Mouse (Mus musculus) hematopoietic stem cell, adult 5-6 weeks (primary cell): ENCODE results near the gene Cactin. TPM values are rescaled to one million over a fixed set of nuclear protein-coding genes. Genes with fewer than 3 reads are reported as not detected.
A peak's percentile ranks its signal among the peaks of the same experiment; 100 is the strongest.

Experiments
- ATAC-seq, 2 experiments: fragments of 125-278 bp in 1 of 2; replicated peaks in 1 of 2; 2 replicates each; pipeline ENCODE4 v1.8.0; 2016 to 2017; ENCODE audit warnings: inconsistent platforms in 2 of 2, mild to moderate bottlenecking in 2 of 2, moderate number of reproducible peaks in 2 of 2, low read depth in 1 of 2, moderate TSS enrichment in 1 of 2; ENCODE audit not compliant: low FRiP score in 2 of 2, poor library complexity in 2 of 2, severe bottlenecking in 2 of 2, insufficient read depth in 1 of 2, low TSS enrichment in 1 of 2
- total RNA-seq: library from RNA; stranded (forward); fragments of 172-1452, 232-1000 nt; gene quantifications from 2 replicates; pipeline ENCODE4 v1.2.3, GENCODE M21; 2017

Cactin gene
- total RNA-seq, 1 experiment from 2014 or later = 25.7 TPM

DNA sequence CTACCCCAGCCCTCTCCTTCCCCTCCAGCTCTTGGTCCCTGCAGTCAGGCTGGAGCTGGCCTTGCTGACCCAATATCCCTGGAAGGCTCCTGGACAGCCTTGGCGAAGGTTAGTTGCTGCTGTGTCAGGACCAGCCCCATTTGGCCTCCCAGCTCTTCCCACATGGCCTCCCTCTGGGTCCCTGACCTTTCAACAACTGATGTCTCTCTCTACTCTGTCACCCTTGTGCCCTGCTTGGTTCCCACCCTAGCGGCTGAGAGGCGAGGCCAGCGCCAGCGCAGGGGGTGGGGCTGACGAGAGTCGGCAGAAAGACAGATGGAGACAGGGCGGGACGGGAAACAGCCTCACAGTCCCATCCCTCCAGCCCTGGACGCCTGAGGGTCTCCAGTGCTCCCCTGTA lies 7.5 kb downstream of the Cactin start, which contains the start of gene Tbxa2r:
Gene Tbxa2r, plus strand, starts transcription at position 346 of the 400 bp plus-strand sequence.
- peak; percentile 22 to 47; a peak in 1 of 4 replicates for ATAC-seq

DNA sequence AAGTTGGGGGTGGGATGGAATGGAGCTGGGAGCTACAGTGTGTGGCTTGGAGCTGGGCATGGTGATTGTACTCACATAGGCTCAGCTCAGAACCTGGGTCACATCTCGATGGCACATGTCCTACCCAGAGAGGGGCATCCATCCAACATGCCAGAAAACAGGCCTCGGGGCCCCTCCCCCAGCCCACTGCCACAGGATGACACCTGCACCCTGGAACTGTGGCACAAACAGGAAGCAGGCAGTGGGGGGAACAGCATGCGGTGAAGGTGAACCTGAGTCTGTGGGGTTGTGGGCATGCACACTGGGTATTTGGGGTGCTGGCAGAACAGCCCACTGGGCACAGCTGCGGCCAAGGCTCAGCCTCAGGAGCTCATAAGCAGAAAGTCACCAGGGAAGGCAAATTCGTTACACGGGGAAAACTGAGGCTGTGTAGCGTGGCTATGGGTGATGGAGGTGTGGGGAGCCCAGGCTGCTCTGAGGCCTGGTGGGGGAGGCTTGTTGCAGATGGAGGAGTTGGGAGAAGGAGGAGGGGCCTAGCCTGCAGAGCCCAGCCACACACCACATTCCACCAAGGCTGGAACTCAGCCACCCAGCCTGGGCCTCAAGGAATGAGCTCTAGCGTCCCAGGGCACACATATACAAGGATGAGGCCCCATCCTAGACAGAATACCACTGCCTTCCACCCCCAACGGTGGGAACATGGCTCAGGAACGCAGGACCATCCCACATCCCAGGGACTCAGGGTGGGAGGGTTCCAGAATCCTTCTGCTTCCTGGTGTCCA lies 8.5 kb downstream of the Cactin start:
- ATAC-seq = peak; percentile 66 to 70

GRCm38 (mm10) chr10:81330007-81330406 lies 9.1 kb downstream of the Cactin start:
- no peak for ATAC-seq

- ATAC-seq = no peak
Observed at GRCm38 (mm10) chr10:81332277-81332676, 11.4 kb downstream of the Cactin start.

GRCm38 (mm10) chr10:81334324-81334723 lies 13.4 kb downstream of the Cactin start:
- ATAC-seq = no peak

- no peak for ATAC-seq
Observed at GRCm38 (mm10) chr10:81335393-81336340, 14.8 kb downstream of the Cactin start.

DNA sequence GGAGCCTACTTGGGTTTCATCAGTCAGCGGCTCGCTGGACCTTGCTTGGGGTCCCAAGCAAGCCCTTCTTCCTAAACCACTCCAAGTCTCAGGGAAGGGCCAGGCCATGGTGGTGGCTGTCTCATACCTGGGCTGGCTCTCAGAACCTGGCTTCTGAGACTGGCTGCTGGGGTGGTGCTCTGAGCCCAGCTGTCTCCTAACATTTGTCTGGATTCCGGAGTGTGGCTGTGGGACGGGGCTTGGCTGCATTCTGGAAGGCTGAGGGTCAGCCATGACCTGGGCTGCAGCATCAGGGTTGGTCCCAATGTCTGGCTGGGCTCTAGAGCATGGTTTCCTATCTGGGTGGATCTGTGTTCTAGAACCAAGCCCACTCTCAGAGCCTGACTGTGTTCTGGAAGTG lies 15.7 kb downstream of the Cactin start:
- no peak for ATAC-seq

GRCm38 (mm10) chr10:81340551-81341332 lies 19.8 kb downstream of the Cactin start:
- no peak for ATAC-seq

- peak; percentile 54 to 56; a peak in 3 of 4 replicates for ATAC-seq
Observed at GRCm38 (mm10) chr10:81341333-81341949, 20.5 kb downstream of the Cactin start.

- ATAC-seq = no peak
Observed at GRCm38 (mm10) chr10:81342686-81343505, 22.0 kb downstream of the Cactin start, which contains the start of gene Gipc3. Gene Gipc3 (minus strand): TSS chr10:81343266.

DNA sequence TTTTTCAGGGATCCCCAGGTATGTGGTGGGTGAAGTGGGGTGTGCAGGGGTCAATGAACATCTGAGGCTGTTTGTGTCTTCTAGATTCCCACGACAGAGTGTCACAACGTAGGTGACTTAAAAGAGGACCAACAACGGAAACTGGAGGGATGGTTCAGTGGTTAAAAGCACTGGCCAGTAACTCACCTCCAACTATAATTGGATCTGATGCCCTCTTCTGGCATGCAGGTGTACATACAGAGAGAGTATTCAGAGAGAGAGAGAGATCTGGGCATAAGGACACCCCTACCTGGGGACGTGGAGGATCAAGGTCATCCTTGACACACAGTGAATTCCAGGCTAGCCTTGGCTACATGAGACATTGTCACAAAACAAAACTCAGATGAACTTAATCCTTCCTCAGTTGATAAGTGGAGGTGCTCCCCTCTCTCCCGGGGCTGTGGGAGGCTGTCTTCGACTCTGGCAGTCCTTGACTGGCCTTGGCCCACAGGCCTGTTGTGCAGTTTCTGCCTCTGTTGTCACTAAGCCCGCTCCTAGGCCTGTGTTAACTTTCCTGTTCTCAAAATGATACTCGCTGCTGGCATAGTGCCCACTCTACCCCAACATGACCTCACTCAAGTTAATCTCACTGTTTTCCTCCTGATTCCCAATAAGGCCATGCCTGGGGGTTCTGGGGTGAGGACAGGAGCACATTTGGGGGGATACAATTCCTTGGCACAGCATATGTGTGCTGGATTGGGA lies 23.7 kb downstream of the Cactin start:
- no peak for ATAC-seq

DNA sequence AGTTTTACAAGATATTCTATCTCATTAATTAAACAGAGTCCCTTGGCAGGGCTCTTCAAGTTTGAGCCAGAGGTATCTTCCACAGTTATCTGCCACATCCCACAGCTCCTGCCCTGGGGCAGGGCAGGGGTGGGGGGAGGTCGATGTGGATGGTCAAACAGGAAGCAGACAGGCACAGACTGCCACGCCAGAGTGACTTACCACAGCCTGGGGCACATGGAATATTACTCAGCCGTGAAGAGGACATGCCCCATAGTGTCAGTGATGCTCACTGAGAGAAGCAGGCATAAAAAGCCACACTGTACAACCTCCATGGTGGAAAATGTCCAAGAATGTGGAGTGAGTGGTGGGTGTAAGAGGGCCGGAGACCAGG lies 24.2 kb downstream of the Cactin start:
- ATAC-seq = no peak

GRCm38 (mm10) chr10:81346453-81347067 lies 25.7 kb downstream of the Cactin start:
- peak; percentile 51 to 58 for ATAC-seq

DNA sequence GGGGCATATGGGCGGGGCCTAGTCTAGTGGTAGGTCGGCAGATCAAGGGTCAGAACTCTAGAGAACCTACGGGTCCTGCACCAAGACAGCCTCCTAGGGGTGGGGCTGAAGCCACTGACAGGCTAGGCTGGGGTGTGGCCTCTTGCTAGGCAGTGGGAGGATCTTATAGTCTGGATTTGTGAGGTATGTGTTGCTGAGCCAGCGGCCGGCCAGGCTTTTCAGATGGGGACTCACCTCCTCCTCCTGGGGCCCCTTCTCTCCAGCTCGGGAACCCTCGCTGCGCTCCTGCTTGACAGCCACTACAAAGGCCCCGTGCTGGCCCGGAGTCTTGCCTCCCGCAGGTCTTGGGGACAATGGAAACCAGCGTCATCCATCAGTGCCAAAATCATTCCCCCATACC lies 28.2 kb downstream of the Cactin start:
- ATAC-seq = peak; percentile 15 to 24; a peak in 1 of 4 replicates

- no peak for ATAC-seq
Observed at GRCm38 (mm10) chr10:81349961-81350350, 29.1 kb downstream of the Cactin start.
